ENCODE assay signal across 8 mouse cellular contexts in genomic region chr11:98783236-98783696, GRCm38 (mm10). TPM values are rescaled to one million over a fixed set of nuclear protein-coding genes. Genes with fewer than 3 reads are reported as not detected.
DNase-seq lines count a peak whose midpoint lies in the region; ATAC-seq lines count a peak whose summit lies in the region.

No protein-coding gene starts in this region.

- H3K27me3 ChIP-seq in hindbrain, embryonic 13.5 days, result no peaks in the 10 kb centered on the region

- H3K27ac ChIP-seq in hindbrain, embryonic 13.5 days, result peak overlapping the region; percentile 83

- 2% methylated on average over 20 of the region's 20 CpGs for WGBS in hindbrain, embryonic 13.5 days

- no peaks in the 10 kb centered on the region for H3K9me3 ChIP-seq in hindbrain, embryonic 13.5 days

- DNase-seq in Muller cell, postnatal 12 days (ENCODE audit: inconsistent ontology term), result peak; percentile 100
- DNase-seq in cerebellum, postnatal 14 days, result peak; percentile 94 to 97
- peak; percentile 94 to 97 for DNase-seq in frontal cortex, postnatal 25 days (ENCODE audit: low spot score in 2 of 2)
- DNase-seq in layer of hippocampus, postnatal 25 days (ENCODE audit: extremely low spot score in 1 of 2, low spot score in 1 of 2), result peak; percentile 88
- DNase-seq in lung, postnatal 10 days, result peak; percentile 98
- DNase-seq in retina, postnatal 1 day, result peak; percentile 95
- peak; percentile 90 to 99 for DNase-seq in urinary bladder, adult 18-20 months (ENCODE audit: low spot score in 2 of 2)

- peak overlapping the region; percentile 51 for H3K9ac ChIP-seq in hindbrain, embryonic 13.5 days

- ATAC-seq in hindbrain, embryonic 13.5 days (ENCODE audit: low FRiP score), result peak; percentile 22; the same call in 1 of the 2 replicates

- peaks cover 56% of the 10 kb centered on the region for H3K4me1 ChIP-seq in hindbrain, embryonic 13.5 days (replicated peaks)

- peak overlapping the region; percentile 48 for H3K4me2 ChIP-seq in hindbrain, embryonic 13.5 days

- H3K36me3 ChIP-seq in hindbrain, embryonic 13.5 days, result no peaks in the 10 kb centered on the region

- peak overlapping the region; percentile 8 for H3K4me3 ChIP-seq in hindbrain, embryonic 13.5 days

RNA-seq across cellular contexts. Expression of gene Nr1d1, which starts 8.1 kb away (rescaled TPM):
- 1.9 and 2.4 TPM in 2 replicates for polyA plus RNA-seq in hindbrain, embryonic 13.5 days (2015; fragmentation: Nextera tagmentation; extraction: Ambion mirVana)
- 10 to 100 TPM; 78.1 to 92.2 TPM for total RNA-seq in layer of hippocampus, postnatal 25 days (2021)

RNA-seq across cellular contexts. Expression of gene Msl1, which starts 12.1 kb away (rescaled TPM):
- polyA plus RNA-seq in hindbrain, embryonic 13.5 days (2015; fragmentation: Nextera tagmentation; extraction: Ambion mirVana), result 31.5 and 33.0 TPM in 2 replicates
- total RNA-seq in layer of hippocampus, postnatal 25 days (2021), result 100 to 1,000 TPM; 170 to 176 TPM

RNA-seq across cellular contexts. Expression of gene Casc3, which starts 21.4 kb away (rescaled TPM):
- polyA plus RNA-seq in hindbrain, embryonic 13.5 days (2015; fragmentation: Nextera tagmentation; extraction: Ambion mirVana), result 48.7 and 50.2 TPM in 2 replicates
- total RNA-seq in layer of hippocampus, postnatal 25 days (2021), result 10 to 100 TPM; 53.3 to 60.6 TPM

RNA-seq across cellular contexts. Expression of gene Thra, which starts 42.8 kb away (rescaled TPM):
- 117 and 122 TPM in 2 replicates for polyA plus RNA-seq in hindbrain, embryonic 13.5 days (2015; fragmentation: Nextera tagmentation; extraction: Ambion mirVana)
- total RNA-seq in layer of hippocampus, postnatal 25 days (2021), result 1,000 to 10,000 TPM; 1,027 to 1,094 TPM

RNA-seq across cellular contexts. Expression of gene Rapgefl1, which starts 53.3 kb away (rescaled TPM):
- 6.2 and 7.0 TPM in 2 replicates for polyA plus RNA-seq in hindbrain, embryonic 13.5 days (2015; fragmentation: Nextera tagmentation; extraction: Ambion mirVana)
- 100 to 1,000 TPM; 185 to 222 TPM for total RNA-seq in layer of hippocampus, postnatal 25 days (2021)

Comparison
In these comparisons a context has a peak if more than half of its experiments do, and no peak if none do; other contexts are left out.
1. Peak in every context shown above with its lines: DNase-seq, ATAC-seq, H3K4me3 ChIP-seq and H3K27ac ChIP-seq.